Mouse (Mus musculus): Measurements from ENCODE around the gene Iqcj.

The Iqcj gene

DNA sequence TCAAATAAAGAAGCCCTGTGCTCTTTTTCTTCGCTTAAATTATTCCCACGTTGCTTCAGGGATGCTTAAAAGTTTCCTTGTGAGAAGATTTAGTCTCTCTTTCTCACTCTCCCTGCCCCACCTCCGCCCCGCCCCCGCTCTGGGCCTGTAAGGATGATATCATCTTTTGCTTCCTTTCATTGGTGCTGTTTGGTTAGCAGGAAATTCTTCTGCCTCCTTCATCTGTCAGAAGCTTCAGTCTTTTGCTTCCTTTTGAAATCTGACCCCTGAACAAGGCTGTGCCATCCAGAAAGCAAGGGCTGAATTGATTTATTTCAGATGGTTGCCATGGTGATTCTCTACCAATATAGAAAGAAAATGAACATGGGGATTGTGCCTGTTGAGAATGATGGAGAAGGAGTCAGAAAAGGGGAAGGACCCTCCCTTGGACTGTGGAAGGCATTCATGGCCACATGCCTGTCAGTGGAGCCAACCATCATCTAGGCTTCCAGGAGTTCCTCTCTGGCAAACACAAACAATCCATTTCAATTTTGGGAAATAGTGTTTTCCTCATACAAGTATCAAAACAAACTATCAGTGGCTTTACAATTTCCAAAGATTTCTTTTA, 62.5 kb downstream of the Iqcj start:
- DNase-seq (ENCODE audit: low spot score), result peak; percentile 81

GRCm38 (mm10) chr3:67959672-67960071, 67.7 kb downstream of the Iqcj start:
- DNase-seq (ENCODE audit: low spot score), result no peak

DNA sequence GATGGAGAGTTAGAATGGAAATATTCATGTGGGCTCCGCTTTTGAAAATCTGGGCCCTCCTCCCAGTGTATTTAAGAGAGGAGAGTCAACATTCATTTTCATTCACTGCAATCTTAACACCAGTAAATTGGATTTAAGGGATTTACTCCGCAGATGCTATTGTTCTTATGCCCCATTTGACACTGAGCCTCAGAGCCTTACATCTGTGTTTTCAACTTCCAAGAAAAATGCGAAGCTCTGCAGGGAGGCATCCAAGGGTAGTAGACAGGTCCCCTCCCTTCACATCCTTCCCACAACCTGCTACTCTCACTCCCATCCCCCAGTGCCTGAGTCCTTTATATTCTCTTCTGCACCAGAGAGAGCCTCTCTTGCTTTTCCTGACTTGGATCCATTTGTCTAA, 68.1 kb downstream of the Iqcj start:
- no peak for DNase-seq (ENCODE audit: low spot score)

- no peak for DNase-seq (ENCODE audit: low spot score)
These were observed 68.7 kb downstream of the Iqcj start for GRCm38 (mm10) chr3:67960727-67961126.

- no peak for DNase-seq (ENCODE audit: low spot score)
These were observed 70.1 kb downstream of the Iqcj start for GRCm38 (mm10) chr3:67961934-67962639.

DNA sequence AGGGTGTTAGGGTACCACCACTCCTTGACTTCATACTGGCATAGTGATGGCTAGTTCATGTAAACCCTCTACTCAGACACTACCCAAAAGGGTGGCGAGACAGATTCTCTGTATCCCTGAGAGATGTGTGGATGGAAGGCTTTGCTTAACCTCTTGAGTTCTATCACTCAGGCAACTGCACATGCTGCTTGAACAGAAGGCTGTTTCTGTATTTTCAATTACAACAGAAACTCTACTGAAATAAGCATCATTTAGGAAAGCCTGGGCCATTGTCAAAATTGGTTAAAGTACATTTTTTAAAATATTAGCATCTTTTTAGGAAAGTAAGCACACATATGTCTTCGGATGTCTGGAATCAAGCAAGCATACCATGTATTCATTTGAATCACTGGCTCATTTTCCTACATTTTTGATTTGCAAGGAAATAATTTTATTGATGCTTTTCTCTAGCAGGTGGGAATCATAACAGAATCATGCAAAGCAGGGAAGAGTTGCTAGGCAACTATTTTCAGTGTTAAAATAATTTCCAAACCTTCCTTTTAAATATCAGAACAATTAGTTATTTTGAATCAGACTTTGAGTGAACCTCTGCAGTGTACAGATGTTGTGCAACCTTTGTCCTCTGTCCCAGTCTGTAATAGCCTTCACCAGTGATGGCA, 82.4 kb downstream of the Iqcj start:
- DNase-seq (ENCODE audit: low spot score), result no peak

DNA sequence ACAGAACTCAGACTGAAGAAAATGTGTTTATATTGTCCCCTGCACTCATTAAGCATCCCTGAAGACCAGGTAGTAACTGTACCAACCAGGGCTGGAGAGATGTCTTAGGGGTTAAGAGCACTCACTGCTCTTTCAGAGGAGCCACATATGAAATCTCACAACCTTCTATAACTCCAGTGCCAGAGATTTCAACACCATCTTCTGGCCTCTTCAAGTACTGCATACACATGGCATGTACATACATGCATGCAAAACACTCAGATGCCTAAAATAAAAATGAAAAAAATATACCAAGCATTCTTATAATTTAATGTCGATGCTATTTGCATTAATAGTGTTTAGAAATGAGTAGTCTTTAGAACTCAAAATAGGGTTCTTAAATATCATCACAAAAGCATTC, 88.0 kb downstream of the Iqcj start:
- no peak for DNase-seq (ENCODE audit: low spot score)

DNA sequence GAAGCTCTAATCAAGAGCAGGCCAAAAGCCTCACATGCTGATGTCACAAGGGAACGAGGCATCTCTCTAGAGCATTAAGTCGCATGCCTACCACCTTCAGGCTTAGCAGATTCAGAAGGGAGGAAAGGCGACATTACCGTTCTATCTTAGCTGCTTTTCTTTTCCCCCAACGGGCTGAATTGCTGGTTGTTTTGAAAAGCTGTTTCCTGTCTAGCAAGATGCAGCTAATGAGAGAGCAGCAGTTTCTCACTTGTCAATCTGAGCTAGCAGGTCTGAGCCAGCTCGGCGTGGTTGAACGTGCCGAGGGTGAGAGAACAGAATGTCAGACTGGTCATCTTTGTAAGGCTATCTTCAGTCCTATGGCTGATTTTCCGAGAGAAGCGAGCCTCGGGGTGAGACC, 91.3 kb downstream of the Iqcj start:
- DNase-seq (ENCODE audit: low spot score), result peak; percentile 38

GRCm38 (mm10) chr3:68002415-68002814, 110.4 kb downstream of the Iqcj start:
- no peak for DNase-seq (ENCODE audit: low spot score)

GRCm38 (mm10) chr3:68012342-68012741, 120.3 kb downstream of the Iqcj start:
- no peak for DNase-seq (ENCODE audit: low spot score)

GRCm38 (mm10) chr3:68015786-68016185, 123.8 kb downstream of the Iqcj start:
- no peak for DNase-seq (ENCODE audit: low spot score)

- no peak for DNase-seq (ENCODE audit: low spot score)
These were observed 127.4 kb downstream of the Iqcj start for GRCm38 (mm10) chr3:68019401-68019800.

DNA sequence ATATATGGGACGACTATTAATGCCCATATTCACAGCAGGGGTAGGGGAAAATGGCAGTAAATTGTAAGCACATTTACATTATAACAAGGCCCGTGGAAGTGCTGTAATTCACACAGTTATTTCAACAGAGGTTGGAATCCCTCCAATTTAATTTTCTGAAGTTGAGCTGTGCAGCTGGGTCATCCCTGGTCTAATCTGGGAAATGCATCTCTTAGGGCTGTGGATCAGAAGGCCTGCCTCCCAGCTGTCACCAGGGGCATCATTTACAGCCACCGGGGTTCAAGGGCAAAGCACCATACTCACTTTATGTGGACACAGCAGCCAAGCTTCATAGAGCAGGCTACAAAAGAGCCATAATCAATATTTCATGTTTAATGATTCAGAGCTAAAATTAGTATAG, 144.1 kb downstream of the Iqcj start:
- peak; percentile 29 for DNase-seq (ENCODE audit: low spot score)

- DNase-seq (ENCODE audit: low spot score), result no peak
These were observed 150.9 kb downstream of the Iqcj start for GRCm38 (mm10) chr3:68042951-68043350.

GRCm38 (mm10) chr3:68045475-68046416, 153.7 kb downstream of the Iqcj start:
- DNase-seq (ENCODE audit: low spot score), result peak; percentile 87

DNA sequence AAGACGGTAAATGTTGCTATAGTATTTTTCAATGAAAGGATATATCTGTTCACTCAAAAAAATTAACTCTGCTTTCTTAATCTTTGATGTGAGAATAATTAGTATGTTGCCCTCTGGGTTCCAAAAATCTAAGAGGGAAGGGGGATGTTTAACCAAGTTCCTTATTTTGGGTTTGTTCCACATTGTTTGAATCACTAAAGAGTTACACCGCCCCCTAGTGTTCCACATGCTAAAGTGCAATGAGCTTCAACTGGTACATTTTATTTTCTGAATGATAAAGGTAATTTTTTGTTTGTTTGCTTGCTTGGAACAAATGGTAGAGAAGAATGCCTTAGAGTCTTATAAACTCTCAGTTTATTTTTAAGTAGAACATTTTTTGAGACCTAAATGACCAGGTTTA, 161.5 kb downstream of the Iqcj start:
- DNase-seq (ENCODE audit: low spot score), result peak; percentile 71

- no peak for DNase-seq (ENCODE audit: low spot score)
These were observed 163.1 kb downstream of the Iqcj start for GRCm38 (mm10) chr3:68055071-68055470.

DNA sequence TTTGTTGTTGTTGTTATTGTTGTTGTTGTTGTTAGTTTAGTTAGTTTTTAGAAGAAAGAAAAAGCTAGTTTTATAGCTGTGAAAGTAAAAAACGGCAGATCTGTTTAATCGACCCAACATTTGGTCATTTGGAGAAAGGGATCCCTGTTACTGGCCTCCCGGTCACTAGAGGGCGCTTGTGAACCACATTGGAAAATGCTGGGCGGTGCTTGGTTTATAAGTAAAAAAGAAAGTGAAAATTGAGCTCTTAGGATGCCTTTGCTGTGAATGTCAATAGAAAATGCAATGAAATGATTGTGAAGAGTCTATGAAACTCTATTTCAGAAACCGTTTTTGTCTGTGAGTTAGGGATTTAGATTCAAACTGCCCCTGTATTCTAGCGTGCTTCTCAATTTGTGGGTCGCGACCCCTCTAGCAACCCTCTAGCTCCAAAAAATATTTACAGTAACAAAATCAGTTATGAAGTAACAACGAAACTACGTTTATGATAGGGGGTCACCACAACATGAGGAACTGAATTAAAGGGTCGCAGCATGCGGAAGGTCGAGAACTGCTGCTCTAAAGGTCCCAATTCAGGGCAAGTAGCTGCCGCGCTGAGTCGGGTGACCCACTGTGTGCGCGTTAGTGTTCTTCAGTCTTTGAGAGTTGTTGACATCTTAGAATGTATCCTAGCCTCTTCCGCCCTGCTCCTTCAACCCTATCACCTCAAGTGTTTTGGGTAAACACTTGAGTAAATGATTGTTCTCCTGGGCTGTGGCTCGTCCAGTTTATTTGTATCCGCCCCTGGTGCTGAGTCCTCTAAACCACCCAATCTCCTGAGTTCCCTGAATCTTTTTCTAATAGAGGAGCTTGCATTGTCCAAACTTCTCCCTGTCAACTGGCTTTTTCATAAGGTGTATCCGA, 164.6 kb downstream of the Iqcj start:
- DNase-seq (ENCODE audit: low spot score), result peak; percentile 86

- peak; percentile 73 for DNase-seq (ENCODE audit: low spot score)
These were observed 167.3 kb downstream of the Iqcj start for GRCm38 (mm10) chr3:68059162-68059800.

GRCm38 (mm10) chr3:68064731-68065130, 172.7 kb downstream of the Iqcj start, which contains the start of gene Schip1:
Schip1 (plus strand) TSS chr3:68064802.
- peak; percentile 78 for DNase-seq (ENCODE audit: low spot score)
